Mouse (Mus musculus): ENCODE results near the gene Rfk.

Rfk gene

DNA sequence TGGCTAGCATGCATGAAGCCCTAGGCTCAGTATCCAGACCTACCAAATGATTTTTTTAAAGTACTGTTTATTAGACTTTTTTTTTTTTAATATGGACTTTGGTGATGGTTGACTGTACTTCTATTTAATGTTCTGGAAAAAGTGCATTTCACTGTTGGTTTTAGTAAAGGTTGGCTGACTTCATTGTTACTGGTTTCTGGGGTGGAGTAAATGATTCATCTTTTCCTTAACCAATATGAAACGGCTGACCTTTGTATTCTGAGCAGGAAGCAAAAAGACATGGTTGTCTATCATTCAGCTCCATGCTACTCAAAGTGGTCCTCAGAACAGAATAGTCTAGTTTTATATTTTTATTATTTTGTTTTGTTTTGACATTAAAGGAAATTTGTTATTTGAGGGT lies 8.4 kb upstream of the Rfk start:
- DNase-seq, result peak; percentile 79

DNA sequence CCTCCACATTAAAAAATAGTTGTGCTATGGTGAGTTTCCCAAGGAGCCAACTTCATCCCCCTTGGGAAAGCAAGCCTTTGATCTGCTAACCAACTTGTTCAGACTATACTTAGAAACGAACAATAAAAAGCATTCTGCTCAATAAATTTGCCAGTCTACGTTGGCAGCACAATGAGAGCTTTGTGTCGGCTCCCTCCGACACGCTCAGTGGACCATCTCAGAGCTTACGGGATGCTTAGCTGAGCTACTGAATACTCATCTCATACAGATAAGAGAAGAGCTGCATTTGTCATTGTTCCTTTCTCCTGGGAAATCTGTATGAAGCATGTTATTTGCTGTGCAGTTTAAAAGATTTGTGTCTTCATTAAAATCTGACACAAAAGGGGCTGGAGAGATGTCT lies 7.4 kb upstream of the Rfk start:
- DNase-seq, result peak; percentile 22

DNA sequence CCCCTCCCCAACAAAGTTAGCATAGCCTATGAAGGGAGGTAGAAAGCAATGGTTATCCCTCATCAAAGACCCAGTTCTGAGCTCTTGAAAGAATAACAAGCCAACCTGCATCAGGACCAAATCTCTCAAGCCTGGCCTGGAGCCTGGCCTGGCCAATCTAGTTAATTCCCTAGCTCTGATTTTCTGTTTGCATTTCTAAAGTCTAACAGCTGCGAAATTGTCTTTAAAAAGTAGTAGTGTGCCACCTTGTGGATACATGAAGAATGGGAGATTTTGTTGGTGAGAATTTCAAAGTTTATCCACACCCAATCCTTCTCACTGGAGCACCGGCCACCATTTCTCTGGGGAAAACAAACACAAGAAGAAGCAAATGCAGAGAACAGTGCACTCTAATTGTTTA lies 5.4 kb upstream of the Rfk start:
- DNase-seq, result peak; percentile 57

DNA sequence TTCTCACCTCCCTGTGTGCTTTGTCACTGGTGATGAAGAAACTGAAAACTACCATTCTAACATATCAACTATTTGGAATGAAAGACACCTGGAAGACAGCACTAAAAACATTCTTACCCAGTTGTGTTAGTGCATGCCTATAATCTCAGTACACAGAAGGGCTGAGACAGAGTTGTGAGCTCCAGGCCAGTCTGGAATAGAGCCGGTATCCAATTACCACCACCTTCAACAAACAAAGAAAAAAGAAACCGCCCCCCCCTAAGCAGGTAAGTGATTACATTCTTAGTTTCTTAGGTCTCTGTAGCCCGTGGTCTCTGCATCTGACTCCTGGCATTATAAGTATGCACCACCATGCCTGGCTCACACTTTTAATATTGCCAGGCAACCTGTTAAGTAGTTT lies 977 bp upstream of the Rfk start:
- no peak for DNase-seq

DNA sequence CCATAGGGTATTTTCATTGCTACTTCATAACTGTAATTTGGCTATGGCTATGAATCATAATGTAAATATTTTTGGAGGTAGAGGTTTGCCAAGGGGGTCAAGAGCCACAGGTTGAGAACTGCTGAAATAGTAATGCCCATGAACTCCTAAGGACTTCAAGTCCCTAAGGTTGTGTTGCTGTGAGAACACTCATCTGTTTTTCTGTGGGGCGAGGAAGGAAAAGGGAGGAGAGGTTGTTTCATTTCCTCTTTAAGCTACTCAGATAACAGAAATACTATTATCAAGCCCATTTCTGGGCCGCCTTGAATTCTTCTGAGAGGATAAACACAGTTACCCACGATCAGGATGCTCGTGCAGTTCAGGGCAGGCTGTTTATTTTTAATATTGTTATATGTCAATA lies 3.0 kb downstream of the Rfk start:
- no peak for DNase-seq

DNA sequence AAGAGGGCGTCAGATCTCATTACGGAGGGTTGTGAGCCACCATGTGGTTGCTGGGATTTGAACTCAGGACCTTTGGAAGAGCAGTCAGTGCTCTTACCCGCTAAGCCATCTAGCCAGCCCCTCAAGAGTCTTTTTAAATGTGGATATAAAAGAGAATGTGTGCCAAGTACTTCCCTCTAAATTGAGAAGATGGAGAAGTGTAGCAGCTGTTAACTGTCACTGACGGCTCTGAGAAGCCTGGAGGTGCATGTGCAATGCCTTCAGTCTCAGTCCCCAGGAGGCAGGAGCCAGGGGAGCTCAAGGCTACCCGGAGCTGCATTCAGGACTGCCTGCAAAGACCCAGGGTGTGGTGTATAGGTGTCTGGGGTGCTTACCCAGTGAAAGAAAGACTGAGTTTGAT lies 4.1 kb downstream of the Rfk start:
- no peak for DNase-seq

DNA sequence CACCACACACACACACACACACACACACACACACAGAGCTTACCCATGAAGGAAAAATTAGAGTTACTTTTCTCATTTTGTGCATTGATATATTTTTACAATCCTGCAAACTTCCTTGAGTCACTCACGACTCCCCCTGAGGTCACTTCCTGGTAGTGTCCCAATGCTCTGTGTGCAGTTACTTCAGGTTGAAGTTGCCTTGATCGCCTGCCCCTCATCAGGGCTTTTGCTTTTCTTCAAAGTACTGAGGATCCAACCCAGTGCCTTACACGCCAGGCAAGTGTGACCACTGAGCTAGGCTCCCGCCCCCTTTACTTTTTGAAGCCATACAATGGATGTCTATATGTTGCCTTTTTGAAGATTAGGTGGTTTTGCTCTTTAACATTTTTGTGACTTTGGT lies 6.1 kb downstream of the Rfk start:
- no peak for DNase-seq

DNA sequence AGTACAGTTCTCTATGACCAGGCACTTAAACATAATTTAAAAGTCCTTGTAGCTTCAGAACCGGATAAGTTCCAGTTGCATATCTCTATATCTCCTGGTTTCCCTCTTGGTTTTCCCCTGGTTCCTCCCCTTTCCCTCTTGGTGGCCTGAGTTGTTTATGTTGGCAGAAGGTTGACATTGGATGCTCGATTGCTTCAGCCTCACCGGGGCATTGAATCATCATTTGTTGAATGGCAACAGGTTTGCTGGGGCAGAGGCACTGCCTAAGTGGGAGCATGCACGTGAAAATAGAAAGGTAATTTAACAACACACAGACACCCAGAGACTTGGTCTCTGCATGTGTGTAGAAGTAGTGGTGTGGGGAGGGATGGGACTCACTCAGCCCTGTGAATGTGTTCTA lies 6.7 kb downstream of the Rfk start:
- no peak for DNase-seq

DNA sequence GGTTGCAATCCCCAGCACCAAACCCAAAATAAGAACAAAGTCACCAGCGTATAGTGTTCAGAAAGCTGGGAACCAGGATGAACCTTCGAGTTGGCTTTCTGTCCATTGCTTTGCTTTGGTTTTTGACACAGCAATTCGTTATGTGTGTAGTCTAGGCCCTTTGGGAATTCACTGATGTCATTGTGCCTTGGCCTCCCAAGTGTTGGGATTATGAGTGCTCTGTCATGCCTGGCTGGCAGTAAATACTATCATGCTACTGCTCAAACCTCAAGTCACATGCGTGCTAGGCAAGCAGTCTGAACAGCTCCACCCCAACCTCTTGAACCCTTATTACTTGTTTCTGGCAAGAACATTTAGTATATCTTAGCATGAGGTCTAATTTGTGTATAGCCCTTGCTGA lies 9.3 kb downstream of the Rfk start:
- no peak for DNase-seq

DNA sequence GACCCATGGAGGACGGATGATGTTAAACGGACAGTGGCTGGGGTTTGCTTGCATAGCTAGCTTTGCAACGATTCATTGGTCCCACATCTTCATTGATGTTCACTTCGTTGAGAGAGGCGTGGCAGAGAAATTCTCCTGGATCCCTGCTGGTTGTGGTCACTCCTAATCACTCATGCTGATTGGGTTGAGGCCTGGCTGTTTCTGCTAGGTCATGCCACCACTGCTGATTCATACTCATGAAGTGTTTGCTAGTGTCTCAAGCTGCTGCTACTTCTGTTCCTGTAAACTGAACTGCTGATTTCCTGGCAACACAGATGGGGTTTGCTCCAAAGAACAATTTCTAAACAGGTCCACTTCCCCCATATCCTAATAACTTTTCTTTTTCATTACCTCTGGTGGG lies 13.0 kb downstream of the Rfk start:
- no peak for DNase-seq

DNA sequence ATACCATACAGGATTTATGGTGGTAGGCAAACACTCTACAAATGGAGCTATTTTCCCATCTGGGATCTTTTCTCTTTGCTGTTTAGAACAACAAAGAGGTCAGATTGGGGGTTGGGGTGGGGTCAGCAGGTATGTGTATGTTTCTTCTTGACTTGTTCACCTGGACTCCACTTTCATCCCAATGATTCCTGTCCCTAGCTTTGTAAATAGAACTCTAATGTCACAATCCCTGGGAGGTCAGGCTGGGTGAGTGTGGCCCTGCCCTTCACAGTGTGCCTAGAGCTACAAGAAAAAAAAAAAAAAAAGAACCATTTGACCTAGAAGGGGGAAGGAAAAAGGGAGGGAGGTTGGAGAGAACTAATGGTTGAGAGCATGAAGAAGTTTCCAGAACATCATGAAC lies 14.7 kb downstream of the Rfk start:
- no peak for DNase-seq

DNA sequence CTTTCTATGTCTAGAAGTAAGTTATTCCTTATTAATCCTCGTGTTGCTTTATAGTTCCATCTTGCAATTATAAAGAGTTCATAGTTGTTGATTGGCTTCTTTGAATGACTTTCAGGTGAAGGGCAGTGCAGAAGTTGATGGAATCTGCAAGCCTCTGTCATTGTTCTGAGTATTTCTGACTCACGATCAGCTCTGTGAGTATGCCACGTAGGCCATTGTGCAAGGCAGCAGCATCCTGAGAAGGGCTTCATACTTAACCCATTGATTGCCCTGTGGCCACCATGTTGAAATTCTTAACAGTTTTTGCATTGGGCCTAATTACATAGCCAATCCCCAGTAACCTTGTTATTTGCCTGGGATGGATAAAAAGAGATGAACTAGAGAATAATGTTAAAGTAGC lies 15.5 kb downstream of the Rfk start:
- DNase-seq, result no peak

DNA sequence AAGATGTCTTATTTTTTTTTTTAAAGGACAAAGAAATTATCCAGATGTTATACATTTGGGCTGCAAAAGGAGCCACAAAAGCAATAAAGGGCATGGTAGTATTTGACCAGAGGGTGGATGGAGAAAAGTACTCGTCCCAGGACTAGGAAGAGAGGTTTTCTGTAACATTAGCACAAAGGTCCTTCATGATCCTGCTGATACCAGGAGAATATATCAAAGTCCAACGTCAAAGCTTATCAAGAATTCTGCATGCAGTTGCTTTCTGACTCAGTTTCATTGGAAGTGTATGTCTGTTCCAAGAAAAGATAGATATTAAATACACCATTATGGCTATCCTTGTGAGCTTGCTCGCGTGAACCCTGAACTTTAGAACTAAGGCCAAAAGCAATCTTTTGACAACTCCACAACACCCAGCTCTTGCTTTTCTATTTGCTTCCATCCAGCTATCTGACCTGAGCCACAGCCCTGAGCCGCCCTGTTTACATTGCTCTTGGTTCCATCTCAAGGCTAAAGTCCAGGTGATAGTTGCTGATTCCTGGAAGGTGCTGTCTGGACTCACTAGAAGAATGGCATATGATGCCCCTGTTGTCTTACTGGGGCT lies 16.7 kb downstream of the Rfk start:
- DNase-seq, result no peak

DNA sequence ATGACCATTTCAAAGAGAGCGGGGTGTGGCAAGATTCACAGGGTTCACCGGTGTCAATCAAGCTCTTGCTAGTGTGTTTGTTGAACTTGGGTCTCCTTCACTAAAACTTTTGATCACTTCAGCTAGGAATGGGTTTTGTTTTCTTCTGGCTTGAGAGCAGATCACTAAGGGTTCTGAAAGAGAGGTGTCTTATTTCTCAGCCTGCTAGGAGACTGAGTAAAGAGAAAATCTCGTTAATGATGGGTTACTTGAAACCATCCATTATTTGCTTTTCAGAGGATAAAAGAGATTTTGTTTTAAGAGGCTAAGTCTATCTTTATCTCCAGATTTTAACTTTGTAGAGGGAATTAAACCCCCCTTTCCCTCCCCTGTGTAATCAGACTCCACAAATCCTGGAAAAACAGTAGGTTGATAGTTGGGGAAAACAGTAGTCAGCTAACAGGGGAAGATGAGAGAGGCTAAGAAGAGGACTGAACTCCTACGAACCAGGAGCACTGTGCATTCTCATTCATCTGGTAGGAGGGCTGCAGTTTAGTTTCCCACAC lies 19.1 kb downstream of the Rfk start:
- no peak for DNase-seq

DNA sequence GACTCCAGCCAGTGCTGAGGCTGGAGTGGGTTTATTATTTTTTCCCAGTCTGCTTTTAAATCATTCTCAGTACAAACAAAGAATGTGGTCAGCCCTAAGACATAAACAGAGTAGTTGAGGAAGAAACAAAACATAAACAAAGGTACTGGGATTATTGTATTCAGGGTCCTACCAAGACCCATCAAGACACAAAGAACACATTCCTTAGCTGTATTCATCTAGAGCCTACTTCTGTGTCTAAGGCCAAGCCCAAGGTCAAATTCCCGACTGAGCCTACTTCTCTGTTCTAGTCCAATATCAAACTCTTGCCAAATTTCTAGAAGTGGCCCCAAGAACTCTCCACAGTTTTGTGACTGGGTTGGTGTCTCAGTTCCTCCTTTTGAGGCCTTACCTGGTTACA lies 24.0 kb downstream of the Rfk start:
- no peak for DNase-seq

DNA sequence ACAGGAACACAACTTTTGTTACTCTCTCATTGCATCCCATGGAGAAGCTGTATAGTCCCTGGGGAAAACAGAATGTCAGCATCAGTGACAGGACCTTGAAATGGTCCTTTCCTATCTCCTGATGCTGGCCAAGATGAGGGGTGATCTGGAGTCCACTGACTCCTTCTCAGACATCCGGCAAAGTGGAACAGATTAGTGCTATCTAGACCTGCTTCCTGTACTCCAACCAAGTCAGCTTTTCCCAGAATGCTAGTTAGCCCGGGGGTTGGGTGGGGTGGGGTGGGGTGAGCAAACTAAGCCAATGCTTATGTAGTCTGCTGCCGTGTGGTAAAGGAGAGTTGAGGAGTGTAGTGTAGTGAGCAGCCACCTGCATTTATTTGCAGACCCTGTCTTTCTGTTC lies 29.5 kb downstream of the Rfk start:
- no peak for DNase-seq

DNA sequence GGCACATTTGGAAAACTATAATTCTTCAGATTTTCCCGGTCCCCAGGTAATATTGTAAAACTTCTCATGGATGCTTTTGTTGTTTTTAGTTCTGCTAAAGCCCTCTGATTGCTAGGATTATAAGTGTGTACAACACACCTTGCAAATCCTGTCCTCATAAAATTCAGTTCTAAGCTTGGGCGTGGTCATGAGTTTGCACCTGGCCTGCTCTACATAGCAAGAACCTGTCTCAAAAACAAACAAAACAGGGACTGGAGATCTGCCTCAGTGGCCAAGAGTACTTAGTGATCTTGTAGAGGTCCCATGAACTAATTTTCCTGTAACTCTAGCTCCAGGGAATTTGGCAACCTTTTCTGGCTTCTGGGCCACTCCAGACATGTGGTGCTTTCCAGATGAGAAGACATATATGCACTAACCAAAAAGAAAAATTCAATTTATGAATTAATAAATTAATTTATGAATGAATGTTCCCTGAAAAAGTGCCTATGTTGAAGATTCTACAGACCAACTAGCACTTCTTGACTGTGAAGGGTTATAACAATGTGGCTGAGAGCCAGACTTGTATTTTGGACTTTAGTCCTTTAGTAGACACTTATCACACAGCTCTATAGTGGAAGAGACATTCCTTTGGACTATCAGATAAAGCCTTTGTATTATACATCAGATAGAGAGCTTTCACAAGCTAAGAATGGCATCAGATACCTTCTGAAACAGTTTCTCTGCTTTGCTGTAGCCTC lies 34.1 kb downstream of the Rfk start:
- DNase-seq, result no peak

DNA sequence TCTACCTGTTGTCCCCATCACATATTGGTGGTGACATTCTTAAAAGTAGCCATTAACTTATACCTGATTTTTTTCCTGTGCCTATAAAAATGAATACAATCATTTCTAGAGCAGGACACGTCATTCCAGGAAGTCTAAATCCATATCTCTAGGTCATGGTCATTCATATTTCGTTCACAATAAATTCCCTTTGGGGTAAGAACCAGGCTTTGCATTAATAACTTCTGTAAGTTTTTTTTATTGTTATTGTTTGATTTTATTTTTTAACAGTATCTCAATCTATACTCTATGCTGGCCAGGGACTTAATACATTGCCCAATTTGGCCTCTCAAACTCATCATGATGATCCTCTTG lies 34.7 kb downstream of the Rfk start:
- DNase-seq, result no peak

DNA sequence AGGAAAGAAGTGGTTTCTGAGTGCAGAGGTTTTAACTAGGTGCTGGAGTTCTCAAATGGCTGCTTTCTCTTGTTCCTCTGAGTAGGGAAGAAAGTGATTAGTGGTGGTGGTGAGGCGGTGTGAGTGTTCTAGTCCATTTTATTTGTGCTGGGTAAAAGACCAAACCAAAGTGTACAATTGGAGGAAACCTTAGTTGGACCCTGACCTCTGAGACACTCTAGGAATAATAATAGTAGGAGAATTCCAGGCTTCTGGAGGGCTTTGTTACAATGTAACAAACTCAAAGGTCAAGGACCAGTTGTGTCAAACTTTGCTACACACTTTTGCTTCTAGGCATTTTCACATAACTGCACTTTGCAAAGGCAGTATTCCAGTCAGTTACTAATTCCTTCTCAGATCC lies 42.8 kb downstream of the Rfk start:
- peak; percentile 85 for DNase-seq

DNA sequence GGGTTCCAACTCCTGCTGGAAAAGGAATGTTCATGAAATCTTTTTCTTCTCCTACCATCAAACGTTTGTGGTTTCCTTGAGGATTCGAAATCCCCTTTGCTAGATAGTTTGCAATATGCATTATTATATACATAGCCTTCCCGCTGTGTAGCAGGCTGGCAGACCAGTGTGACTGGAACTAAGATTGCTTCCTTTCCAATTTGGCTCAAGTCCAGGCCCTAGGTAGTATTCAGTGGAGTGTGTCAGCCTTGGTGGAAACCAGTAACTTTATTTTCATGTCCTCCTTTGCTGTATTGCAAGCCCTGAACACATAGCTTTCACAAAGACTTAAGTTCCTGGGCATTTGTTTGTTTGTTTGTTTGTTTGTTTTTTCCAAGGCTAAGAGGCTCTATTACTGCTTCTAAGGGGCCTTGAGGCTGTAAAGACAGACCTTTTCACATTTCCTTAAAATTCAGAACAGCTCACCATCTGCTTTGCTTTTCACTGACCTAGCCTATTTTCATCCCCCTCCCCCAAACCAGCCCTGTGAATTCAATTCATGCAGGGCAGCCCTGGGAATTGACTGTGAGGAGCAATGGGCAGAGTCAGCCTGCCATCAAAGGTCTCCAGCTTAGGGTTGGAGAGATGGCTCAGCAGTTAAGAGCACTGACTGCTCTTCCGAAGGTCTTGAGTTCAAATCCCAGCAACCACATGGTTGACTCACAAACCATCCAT lies 45.8 kb downstream of the Rfk start:
- DNase-seq, result peak; percentile 28

DNA sequence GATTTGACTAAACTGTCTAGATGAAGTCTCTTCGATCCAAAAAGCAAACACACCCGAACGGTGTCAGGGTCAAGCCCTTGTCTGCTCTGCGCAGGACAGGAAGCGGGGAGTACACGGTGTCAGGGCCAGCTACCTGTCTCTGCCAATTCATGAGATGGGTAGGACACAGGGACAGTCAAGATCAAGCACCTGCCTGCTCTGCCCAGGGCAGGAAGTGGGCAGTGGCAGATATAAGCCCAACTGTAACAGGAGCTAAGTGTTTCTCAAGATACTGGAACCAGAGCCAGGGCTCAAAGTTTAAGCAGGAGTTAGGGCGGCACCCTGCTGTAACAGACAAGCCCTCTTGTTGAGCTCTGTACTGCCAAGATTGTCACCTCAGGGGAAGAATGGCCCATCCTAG lies 49.7 kb downstream of the Rfk start:
- DNase-seq, result peak; percentile 41
